Mouse (Mus musculus) myocyte (in vitro differentiated cells): ENCODE measurements around the gene Slc31a1.

Experiments
- MAX ChIP-seq: IDR thresholded peaks from one replicate; pipeline ENCODE4 v1.6.1; 2011; ENCODE audit warnings: low read depth, mild to moderate bottlenecking, control low read depth
- MYOD1 ChIP-seq, 3 experiments: IDR thresholded peaks; one replicate each; pipeline ENCODE4 v1.6.1; 2011; ENCODE audit warnings: control low read depth in 2 of 3, low read depth in 2 of 3, mild to moderate bottlenecking in 2 of 3, moderate library complexity in 1 of 3; ENCODE audit not compliant: insufficient read length in 2 of 3, control insufficient read depth in 1 of 3
- POLR2A ChIP-seq: IDR thresholded peaks from one replicate; pipeline ENCODE4 v1.6.1; 2011; ENCODE audit warnings: low read depth, mild to moderate bottlenecking, control low read depth, moderate library complexity; ENCODE audit not compliant: insufficient read length
- USF1 ChIP-seq: IDR thresholded peaks from one replicate; pipeline ENCODE4 v1.6.1; 2011; ENCODE audit warnings: low read depth, mild to moderate bottlenecking, control low read depth, moderate library complexity

DNA sequence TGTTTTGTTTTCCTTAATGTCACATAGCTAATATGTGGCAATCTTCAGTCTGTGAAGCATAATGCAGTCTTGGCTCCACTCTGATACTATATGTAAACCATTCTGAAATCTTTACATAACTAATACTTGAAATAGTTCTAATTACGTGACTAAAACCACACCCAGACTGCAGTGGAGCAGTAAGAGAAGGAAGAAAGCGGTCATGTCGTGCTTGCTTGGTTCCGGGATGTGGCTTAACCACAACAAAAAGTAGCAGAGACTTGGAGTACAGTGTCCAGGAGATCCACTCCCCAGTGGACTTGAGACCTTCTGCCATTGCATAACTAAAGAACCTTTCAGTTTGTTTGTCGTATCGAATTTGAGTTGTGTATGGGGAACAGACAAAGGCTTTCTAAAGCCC lies 7.1 kb downstream of the Slc31a1 start:
- no peak for TF ChIP-seq MYOD1 (IDR thresholded peaks at IDR 0.05; ENCODE audit: control insufficient read depth in 1 of 3, insufficient read length in 2 of 3, low read depth in 2 of 3)
- no peak for TF ChIP-seq POLR2A
- TF ChIP-seq USF1: no peak
- TF ChIP-seq MAX: no peak
